Mouse (Mus musculus): ENCODE data around the gene Tial1.

The Tial1 gene

DNA sequence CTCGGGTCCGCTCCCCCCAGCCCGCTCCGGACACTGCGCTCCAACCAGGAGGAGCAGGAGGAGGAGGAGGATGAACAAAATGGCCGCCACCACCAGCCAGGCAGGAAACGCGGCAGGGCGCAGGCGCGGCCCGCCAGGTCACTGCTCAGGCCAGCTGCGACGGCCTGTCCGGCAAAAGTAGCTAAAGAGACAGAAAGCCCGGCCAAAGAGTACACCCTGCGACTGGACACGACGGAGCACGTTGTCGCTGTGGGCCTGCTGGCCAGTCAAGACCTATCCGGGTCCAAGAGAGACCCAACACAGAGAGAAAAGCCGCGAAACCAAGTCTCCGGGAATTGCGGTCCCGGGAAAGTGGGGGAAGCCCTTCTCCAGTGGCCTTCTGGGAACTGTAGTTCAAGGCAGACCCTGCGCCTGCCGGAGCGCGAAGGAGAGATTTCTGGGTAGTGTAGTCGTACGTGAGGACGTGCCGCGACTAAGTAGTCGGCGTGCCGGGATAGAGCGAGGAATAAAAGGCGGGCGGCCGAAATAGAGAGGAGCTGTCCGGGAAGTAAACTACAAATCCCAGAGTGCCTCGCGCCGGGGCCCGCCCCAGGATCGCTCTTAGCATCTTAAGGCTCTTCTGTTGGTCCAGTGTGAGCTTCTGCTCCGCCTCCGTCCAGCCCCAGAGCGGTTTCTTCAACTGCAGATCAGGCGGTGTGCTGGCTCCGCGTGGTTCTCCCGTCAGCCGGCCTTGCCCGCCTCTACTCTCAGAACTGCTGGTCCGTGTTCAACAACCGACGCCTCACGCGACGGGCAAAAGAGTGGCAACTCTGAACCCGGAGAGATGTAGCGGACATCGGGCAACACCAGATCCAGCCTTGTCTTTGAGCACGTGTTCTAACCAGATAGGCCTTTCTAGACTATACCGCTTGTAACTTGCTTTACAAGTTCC, at the start of gene Tial1:
Tial1 (minus strand) TSS at position 433 of the 931 bp plus-strand sequence.
- DNase-seq (ENCODE audit: low spot score): peak; percentile 98

DNA sequence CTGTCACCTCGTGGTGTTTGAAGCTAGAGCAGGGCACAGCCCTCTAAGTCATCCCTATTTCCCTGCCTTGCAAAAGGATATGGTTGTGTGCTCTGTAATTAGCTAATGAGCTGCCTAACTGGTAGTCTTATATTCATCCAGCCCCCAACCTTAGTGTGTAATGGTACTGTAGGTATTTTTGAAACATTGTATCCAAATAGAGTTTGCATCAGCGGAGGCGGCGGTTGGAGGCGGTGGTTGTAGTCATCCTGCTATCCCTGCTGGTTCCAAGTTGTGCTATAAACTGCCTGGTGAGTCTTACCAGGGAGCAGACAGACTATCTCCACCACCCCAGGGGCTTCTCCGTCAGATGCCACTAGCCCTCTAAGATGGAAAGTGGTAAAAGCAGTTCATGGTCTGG, 42.6 kb upstream of the Tial1 start:
- DNase-seq (ENCODE audit: low spot score): no peak

DNA sequence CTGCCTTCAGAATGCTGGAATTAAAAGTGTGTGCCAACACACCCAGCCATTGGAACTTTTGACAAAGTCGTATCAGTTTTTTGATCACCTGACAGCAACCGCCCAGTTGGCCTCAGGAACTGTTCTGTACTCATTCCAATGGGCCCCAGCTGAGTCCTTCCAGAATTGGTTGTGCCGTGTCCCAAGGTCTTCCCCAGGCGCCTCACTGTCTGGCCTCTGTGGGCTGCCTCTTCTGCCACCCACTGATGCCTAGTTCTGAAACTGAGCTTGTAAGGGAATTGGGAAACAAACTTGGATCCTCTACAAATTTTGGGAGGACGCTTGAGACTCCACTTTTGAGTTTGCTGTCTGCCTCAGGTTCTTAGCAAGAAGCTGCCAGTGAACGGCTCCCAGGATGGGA, 38.3 kb upstream of the Tial1 start:
- peak; percentile 37 for DNase-seq (ENCODE audit: low spot score)

DNA sequence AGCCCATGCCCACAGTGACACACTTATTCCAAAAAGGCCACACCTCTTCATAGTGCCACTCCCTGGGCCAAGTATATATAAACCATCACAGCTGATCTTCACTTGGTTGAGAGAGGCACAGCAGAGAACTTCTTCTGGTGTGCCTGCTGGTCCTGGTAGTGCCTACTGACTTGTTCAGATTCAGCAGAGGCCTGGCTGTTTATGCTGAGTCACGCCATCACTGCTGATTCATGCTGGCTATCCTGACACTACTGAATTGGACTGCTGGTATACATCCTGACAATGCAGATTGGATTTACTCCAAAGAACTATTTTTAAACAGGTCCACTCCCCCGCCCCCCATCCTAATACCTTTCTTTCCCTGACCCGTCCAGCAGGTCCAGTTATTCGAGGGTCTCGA, 33.0 kb upstream of the Tial1 start:
- DNase-seq (ENCODE audit: low spot score): no peak

DNA sequence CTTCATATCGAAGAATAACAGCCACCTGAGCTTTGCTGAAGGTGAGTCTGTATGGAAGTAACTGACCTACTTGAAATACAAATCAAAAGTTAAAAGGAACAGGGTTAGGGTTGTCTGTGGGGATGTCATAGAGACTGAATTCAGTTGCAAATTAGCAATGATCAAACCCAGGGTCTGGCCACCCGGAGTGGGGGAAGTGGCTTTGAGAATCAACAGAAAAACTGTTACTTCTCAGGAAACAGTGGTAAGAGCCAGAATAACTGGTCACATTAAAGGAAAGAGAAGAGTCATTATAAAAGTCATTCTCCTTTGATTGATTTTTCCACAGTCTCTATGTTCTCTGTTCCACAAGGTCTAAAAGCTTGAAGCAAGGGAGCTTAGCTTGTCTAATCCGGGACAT, 27.5 kb upstream of the Tial1 start:
- DNase-seq (ENCODE audit: low spot score): no peak

DNA sequence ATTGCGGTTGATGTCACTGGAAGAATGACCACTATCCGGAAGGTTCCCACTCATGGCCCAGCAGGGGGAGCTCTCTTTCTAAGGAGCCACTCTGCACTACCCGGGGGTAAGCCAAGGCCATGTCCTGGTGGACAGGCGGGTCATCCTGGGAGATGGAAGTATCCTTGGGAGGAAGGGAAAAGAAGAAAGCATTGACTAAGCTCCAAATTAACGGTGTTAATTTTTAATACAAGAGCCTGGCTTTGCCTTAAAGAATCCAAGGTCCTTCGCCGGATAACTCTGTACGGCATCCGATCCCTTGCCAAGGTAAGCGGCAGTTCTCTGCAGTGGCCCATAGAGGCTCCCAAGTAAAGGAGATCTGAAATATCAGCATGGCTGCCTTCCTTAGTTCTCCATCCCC, 12.8 kb upstream of the Tial1 start:
- DNase-seq (ENCODE audit: low spot score): peak; percentile 59

DNA sequence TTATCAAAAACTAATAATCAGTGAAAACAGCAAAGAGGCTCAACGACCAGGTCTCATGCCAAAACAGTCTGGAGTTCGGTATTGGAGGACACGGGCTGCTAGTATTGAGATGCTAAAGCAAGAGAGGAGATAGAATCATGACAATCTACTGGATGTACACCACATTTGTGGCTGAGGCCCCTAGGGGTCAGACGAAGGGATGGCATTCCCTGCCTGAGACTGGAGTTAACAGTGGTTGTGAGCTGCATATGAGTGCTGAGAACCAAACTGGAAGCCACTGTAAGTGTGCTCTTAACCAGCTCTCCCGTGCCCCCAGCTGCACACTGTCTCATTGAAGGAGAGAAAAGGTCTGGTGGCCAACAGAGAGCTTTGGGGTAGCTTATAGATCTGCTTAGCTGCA, 889 bp upstream of the Tial1 start:
- DNase-seq (ENCODE audit: low spot score): no peak

DNA sequence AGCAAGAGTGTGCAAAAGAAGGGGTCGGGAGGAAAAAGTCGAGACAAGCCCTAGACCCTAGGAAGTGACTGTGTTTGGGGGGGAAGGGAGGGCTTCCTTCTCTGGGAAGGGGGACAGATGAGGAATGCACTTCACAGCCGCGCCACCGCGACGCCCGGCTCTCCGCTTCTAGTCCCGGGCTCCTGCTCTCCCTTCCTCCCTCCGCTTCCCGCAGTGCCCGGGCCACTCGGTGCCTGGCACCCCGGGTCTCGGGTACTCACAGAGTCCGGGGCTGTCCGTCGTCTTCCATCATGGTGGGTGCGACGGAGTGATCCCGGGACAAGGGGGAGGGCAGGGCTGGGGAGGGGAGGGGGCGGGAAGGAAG, 670 bp downstream of the Tial1 start:
- no peak for DNase-seq (ENCODE audit: low spot score)

DNA sequence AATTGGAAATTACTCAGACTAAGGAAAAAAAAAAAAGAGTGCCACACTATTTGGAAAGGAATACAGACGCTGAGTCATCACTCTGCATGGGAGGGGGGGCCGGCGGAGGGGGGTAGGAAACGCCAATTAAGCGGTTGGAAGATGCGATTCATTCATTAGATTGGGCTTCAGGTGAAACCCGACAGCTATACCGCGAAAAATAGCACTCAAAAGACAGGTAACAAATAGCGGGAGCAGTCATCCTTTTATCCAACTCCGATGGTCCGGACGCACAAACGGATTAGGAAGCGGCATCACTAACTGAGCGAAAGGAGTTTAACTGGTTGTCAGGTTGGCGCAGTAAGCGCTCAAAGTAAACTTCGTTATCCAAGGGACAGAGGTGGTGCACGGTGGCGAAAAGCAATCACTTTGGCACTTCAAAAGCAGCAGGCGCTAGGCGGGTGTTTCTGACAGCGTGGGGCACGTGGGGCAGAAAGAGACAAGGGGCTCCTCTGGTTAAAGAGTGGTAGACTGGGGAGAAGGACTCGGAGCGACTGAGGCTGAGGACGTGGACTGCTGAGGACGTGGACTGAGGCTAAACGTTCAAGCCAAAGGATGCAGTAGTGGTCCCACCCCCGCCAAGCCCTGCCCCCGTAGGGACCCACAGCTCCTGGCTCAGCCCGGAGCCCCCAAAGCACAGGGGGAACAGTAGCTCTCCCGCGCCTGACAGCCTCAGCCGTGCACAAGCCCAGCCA, 1.2 kb downstream of the Tial1 start:
- peak; percentile 14 for DNase-seq (ENCODE audit: low spot score)

DNA sequence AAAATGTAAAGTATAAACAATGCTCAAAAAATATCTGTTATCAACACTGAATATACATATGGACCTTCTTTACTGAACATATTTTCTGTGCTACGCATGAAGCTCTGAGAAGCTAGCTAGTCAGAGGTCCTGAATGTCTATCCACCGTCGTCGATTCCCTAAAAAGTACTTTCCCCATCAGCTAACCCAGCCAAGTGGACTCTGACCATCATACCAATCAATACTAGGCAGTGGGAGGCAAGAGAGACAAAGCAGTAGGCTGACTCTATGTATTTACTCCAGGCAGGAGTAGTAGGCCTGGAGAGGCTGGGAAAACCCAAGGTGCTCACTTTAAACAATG, 1.8 kb downstream of the Tial1 start:
- no peak for DNase-seq (ENCODE audit: low spot score)

DNA sequence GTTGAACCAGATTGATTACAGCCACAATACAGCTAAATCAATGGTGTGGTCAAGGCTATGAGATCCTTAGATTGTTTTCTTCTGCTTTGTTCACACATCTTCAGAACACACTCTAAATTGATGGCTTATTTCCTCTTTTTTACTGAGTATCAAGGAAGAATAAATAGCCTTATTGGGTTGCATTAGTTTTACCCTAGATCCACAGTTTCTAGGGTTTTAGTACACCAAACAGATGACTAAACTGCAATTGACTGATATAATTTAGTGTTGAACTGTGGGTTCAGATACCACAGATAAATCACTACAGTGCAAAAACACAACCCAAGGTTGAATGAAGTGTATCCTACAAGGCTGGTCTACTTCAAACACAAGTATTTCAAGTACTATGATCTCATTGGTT, 3.5 kb downstream of the Tial1 start:
- DNase-seq (ENCODE audit: low spot score): no peak

DNA sequence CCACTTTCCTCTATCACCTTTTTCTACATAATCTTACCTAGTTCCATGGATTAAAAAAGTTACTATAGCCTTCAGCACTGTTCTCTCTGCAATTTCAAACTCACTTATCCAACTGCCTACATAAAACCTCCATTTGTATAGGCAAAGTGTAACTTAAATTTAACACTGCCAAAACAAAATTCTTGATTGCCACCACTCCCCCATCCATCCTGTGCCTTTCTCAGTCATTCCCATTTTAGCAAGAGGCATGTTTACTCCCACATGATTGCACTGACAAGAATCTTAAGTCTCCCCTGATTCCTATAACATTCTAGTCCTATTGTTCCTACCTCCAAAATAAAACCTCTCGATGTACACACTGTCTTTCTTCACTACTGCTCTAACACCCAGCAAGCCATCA, 8.8 kb downstream of the Tial1 start:
- DNase-seq (ENCODE audit: low spot score): no peak

DNA sequence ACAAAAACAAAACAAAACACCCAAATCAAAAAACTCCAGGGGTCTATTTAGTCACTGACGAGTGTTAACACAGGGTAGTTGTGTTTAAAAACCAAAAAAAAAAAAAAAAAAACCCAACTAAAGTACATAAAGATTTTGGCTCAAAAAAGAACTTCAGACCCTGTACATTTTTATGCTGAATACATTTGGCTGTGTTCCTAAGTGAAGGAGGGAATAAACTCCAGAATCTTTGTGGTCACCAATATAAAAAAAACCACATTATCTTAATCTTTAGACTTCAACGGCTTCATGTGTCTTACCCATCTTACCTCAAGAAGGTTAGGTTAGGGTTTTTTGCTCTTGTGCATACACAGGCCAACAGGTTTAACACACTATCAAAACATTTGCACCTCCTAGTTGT, 20.9 kb downstream of the Tial1 start:
- DNase-seq (ENCODE audit: low spot score): no peak

DNA sequence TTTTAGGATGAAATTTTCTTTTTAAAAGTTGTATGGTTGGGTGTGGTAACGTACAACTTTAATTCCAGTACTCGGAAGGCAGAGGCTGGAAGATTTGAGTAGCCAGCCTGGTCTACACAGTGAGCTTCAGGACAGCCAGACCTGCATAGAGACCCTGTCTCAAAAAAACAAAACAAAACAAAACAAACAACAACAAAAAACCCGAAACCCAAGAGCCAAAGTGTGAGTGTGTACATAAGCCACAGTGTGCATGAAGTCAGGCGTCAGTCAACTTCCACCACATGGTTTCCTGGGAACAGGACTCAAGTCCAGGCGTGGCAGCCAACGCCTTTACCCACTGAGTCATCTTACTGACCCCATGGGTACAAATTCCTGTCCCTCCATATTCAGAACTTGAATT, 22.3 kb downstream of the Tial1 start:
- no peak for DNase-seq (ENCODE audit: low spot score)

DNA sequence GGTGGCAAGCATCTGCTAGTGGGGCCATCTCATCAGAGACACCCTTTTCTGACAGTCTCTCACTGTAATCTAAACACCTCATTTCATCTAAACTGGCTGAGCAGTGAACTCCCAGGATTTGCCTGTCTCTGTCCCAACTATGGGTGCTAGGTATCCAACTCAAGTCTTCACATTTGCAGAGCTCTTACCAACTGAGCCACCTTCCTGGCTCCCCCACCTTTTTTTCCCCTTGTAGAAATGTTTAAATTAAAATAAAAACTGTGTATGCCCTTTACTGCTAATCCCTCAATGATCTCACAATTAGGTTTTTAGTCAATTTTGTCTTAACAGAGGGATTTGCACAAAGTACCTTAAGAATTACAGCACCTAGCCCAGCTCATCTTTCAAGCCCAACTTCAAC, 23.4 kb downstream of the Tial1 start:
- no peak for DNase-seq (ENCODE audit: low spot score)

DNA sequence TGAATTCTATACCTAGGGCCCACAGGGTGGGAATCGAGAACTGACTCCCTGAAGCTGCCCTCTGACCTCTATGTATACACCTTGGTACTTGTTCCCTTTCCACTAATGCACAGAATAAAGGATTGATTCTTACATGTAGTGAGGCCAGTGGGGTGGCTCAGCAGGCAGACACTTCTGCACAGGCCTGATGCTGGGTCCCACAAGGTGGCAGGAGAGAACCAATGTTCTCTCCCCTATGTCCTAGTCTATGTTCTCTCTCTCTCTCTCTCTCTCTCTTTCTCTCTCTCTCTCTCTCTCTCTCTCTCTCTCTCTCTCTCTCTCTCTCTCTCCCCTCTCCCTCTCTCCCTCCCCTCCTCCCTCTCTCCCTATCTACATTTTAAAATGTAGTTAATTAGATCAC, 28.3 kb downstream of the Tial1 start:
- no peak for DNase-seq (ENCODE audit: low spot score)

DNA sequence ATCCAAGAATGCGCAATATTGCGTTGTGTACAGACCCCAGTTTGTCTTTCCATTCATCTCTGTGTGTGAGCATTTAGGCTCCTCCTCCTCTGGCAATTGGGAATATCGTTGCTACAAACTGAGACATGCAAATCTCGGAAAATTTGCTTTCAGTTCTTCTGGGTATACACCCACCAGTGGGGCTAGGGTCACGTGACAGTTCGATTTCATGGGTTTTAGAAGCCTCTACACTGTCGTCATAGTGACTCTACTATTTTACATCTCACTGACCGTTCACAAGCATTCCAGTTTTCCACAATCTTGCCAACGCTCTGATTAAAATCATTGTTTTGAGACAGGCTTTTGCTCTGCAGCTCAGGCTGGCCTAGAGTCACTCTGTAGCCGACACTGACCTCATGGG, 28.9 kb downstream of the Tial1 start:
- no peak for DNase-seq (ENCODE audit: low spot score)

DNA sequence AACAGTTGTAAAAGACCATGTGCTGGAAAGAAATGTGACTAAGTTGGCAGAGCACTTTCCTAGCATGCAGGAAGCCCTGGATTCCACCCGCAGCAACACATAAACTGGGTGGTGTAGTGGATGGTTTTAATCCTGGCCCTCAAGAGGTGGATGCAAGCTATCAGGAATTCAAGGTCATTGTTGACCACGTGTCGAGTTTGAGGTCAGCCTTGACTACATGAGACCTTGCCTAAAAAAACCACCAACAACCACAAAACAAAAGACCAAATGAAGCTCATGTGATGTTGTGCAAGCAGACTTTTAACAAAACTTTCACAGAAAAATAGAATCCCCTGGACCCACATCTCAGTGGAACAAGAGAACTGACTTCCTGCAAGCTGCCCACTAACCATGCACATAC, 39.0 kb downstream of the Tial1 start:
- DNase-seq (ENCODE audit: low spot score): no peak

DNA sequence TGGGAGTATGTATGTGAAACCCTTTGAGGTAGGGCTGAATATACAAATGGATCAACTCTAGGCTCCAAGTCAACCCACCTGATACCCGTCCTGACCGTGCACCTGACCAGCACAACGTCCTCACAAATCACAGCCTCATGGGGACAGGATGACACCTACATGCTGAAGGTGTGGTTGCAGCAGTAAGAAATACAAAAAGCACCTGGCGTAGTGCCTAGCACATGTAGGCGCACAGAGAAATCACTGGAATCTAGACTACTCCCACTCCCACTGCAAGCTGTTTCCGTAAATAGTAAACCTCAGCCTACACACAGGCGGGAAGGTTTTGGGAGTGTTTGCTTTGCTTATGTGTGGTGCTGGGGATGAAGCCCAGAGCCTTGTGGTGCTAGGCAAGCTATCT, 39.8 kb downstream of the Tial1 start:
- no peak for DNase-seq (ENCODE audit: low spot score)

DNA sequence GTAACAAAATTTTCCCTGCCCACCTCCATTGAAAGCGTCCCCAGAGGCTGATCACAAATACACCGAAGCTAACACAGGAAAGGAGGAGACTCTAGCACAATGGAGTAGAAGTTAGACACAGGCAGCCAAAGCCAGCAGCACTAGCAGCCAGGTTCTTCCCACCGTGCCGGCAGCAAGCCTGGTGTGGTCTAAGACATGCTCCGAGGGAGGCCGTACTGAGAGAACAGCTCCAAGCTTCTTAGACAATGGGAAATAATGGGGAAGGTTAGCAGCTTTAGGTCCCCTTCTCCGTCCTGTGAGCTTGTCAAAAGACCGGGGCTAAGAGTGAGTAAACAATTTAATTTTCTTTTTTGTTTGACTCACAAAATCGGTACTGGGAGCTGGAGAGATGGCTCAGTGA, 41.8 kb downstream of the Tial1 start:
- no peak for DNase-seq (ENCODE audit: low spot score)

DNA sequence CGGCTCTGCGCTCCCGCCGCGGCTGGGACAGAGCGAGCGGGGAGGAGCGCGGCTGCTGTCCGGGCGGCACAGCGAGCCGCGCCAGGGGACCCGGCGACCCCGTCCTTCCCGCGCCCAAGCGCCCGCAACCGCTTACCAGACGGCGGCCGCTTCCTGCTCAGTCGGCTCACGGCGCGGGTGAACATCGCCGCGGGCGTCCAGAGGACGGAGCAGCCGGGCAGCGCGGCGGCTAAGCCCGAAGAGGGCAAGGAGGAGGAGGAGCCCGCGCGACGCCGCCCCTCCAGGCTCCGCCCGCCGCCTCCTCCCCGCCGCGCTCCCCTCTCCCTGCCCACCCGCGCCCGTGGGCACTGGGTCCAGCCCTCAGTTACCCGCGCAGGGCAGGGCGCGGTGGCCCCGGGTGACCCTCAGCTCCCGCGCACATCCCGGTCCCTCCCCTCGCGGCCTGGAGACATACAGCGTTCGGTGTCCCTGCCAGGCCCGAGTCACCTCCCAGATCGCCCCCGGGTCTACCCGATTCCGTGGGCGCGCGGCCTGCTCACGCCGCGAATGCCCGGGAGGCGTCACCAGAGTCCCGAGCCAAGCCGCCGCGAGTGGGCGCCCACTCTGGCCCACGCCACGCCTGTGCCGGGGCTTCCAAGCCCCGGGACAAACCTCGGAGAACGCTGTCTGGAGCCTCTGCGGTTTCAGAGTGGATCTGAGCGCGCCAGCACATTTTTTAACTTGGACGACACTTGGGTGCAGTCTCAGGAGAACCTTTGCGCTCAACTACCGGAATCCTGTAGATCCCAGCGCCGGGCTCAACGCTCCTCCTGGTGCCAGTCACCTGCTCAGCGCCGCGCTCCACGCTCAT, 43.4 kb downstream of the Tial1 start, which contains the start of gene Rgs10:
Rgs10 (minus strand) TSS at position 829 of the 850 bp plus-strand sequence.
- peak; percentile 53 for DNase-seq (ENCODE audit: low spot score)

DNA sequence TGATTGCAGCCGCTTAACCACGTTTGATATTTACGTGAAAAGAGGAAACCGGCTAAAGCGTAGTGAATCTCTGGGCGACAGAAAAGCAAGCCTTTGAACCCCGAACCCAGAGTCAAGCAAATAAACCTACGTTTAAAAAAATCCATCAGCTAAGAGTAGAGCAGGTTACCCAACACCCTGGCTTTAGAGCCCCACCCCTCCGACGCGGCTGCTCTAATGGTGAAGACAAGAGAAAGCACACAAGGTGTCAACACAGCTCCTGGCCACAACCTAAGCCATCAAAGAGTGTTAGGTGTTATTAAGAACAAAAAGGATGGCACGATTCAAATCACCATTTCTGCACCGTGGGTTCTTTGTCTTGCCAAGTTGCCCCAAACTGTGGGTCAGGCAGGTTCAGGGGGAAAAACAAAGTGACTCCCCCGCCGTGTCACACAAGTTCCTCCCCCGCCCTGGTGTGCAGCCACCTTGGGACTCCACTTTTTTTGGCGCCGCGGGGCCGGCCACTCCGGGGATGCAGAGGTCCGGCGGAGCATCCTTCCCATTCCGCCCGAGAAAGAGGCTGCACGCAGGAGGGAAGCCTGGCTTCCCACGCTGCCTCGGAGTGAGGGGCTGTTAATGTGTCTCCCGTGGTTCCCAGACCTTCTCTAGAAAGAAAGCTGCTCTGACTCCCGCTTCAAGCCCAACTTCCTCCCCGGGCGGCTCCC, 44.1 kb downstream of the Tial1 start:
- DNase-seq (ENCODE audit: low spot score): no peak

Data from ovary, adult 18-20 months (tissue).